In the genomic region with DNA sequence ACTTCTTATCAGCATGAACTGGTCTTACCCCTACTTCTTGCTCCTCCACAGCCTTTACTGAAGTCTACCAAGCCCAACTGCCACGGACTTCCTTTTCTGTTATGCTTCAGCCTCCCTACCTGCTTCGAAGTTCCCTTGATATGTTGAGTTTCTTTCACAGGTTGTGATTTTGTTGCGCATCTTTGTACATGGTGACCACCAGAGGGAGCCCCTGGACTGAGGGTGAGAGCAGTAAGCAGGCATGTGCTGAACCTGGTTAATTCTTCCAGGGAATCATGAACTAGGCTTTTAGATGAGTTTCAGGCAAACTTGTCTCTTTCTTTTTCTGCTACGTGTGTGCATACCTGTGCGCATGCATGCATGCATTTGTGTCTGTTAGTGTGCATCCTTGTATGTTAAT, we compare ENCODE assay signal across 9 mouse cellular contexts.
DNase-seq lines count a peak whose midpoint lies in the region; ATAC-seq and TF ChIP-seq lines count a peak whose summit lies in the region.
"Had no signal": no experiment of that assay in that cellular context is flagged by ENCODE, and none has a peak within 500 bp of the region (broad histone marks: within the 10 kb centered on the region; RNA-seq: fewer than 3 reads in every experiment).

No protein-coding gene starts in this region.

- DNase-seq in thymus, postnatal 0 days (ENCODE audit: low spot score): peak; percentile 8
- DNase-seq in thymus, adult 2 months: no peak
- DNase-seq in cerebellum, adult 9-10 months: peak; percentile 5
- DNase-seq in frontal cortex, postnatal 14 days (ENCODE audit: low spot score in 2 of 2): peak; percentile 35 to 57
- DNase-seq in kidney, adult 11 months: peak; percentile 7
- peak; percentile 9 to 60 for DNase-seq in left cerebral cortex, adult 9 months (ENCODE audit: low spot score in 2 of 2)
- peak; percentile 11 to 34 for DNase-seq in urinary bladder, adult 18-20 months (ENCODE audit: low spot score in 2 of 2)

- H3K9ac ChIP-seq in midbrain, embryonic 16.5 days (ENCODE audit: low read depth, low read length): no peak overlapping the region
- H3K9ac ChIP-seq: embryonic facial prominence, embryonic 12.5 days had no signal

- H3K27ac ChIP-seq in thymus, adult 2 months (ENCODE audit: control insufficient read depth, insufficient read depth, low read length): no peak overlapping the region
- H3K27ac ChIP-seq in midbrain, embryonic 16.5 days (ENCODE audit: low read length): no peak overlapping the region
- H3K27ac ChIP-seq: embryonic facial prominence, embryonic 12.5 days had no signal

- 0 out of 2 replicates have a peak, but pooled peaks have one; percentile 51 for ATAC-seq in midbrain, embryonic 16.5 days

- H3K36me3 ChIP-seq in thymus, adult 2 months (ENCODE audit: control insufficient read depth, insufficient read depth, low read length): no peaks in the 10 kb centered on the region
- no peaks in the 10 kb centered on the region for H3K36me3 ChIP-seq in midbrain, embryonic 16.5 days (ENCODE audit: control insufficient read depth, insufficient read depth, low read length)
- H3K36me3 ChIP-seq: embryonic facial prominence, embryonic 12.5 days had no signal

- H3K4me1 ChIP-seq in thymus, adult 2 months (replicated peaks; ENCODE audit: control insufficient read depth, insufficient read depth, low read length): no peaks in the 10 kb centered on the region
- H3K4me1 ChIP-seq in midbrain, embryonic 16.5 days (ENCODE audit: control insufficient read depth, insufficient read depth, low read length): no peaks in the 10 kb centered on the region

- 35% methylated on average over 5 of the region's 5 CpGs for WGBS in thymus, adult 2 months
- WGBS in midbrain, embryonic 16.5 days: 46% methylated on average over 5 of the region's 5 CpGs

- no peak overlapping the region for H3K4me3 ChIP-seq in thymus, adult 2 months (ENCODE audit: control insufficient read depth, insufficient read depth, low read length)
- no peak overlapping the region for H3K4me3 ChIP-seq in midbrain, embryonic 16.5 days (ENCODE audit: low read depth, low read length)
- H3K4me3 ChIP-seq: embryonic facial prominence, embryonic 12.5 days had no signal

- no peaks in the 10 kb centered on the region for H3K9me3 ChIP-seq in midbrain, embryonic 16.5 days (replicated peaks; ENCODE audit: control insufficient read depth, low read length, poor library complexity, severe bottlenecking)
- H3K9me3 ChIP-seq: embryonic facial prominence, embryonic 12.5 days had no signal

- TF ChIP-seq POLR2A in thymus, adult 2 months (IDR thresholded peaks at IDR 0.05; ENCODE audit: control insufficient read depth, extremely low read depth, insufficient read depth, low read length, poor library complexity): no peak

- no peak for TF ChIP-seq CTCF in thymus, adult 2 months (IDR thresholded peaks at IDR 0.05; ENCODE audit: borderline replicate concordance, control insufficient read depth, extremely low read depth, insufficient read depth, low read length, poor library complexity)

- H3K4me2 ChIP-seq in midbrain, embryonic 16.5 days (ENCODE audit: low read length): no peak overlapping the region
- H3K4me2 ChIP-seq: embryonic facial prominence, embryonic 12.5 days had no signal

- no peaks in the 10 kb centered on the region for H3K27me3 ChIP-seq in thymus, adult 2 months (ENCODE audit: control insufficient read depth, insufficient read depth, low read length)
- no peaks in the 10 kb centered on the region for H3K27me3 ChIP-seq in midbrain, embryonic 16.5 days (ENCODE audit: control insufficient read depth, insufficient read depth, low read depth, low read length)
- H3K27me3 ChIP-seq: embryonic facial prominence, embryonic 12.5 days had no signal
